Mouse (Mus musculus) heart, embryonic 14.5 days (tissue): ENCODE results near the gene Cptp. TPM values are rescaled to one million over a fixed set of nuclear protein-coding genes. Genes with fewer than 3 reads are reported as not detected.
A peak's percentile ranks its signal among the peaks of the same experiment; 100 is the strongest.

ENCODE experiments used
- ATAC-seq: fragments of 200-750 bp; cut with Nextera tagmentation; 2 replicates; pipeline ENCODE4 v1.8.0; 2017; ENCODE audit warnings: low read depth, moderate TSS enrichment; ENCODE audit not compliant: insufficient number of reproducible peaks, insufficient read depth, low FRiP score
- H3K27ac ChIP-seq, 2 experiments: fragments of 200-500 bp in 1 of 2; fragments of 300-500 bp in 1 of 2; sonication (generic) in 1 of 2; replicated peaks in 1 of 2; 2 replicates each; pipeline ENCODE4 v1.5.1; 2012 to 2014; ENCODE audit warnings: low read depth in 2 of 2, low read length in 2 of 2, control low read depth in 1 of 2, mild to moderate bottlenecking in 1 of 2, mixed read lengths in 1 of 2; ENCODE audit not compliant: control insufficient read depth in 1 of 2, insufficient read depth in 1 of 2
- H3K27me3 ChIP-seq: fragments of 300-500 bp; sonication (generic); 2 replicates; pipeline ENCODE4 v1.6.1; 2014; ENCODE audit warnings: mild to moderate bottlenecking, low read length, control low read depth; ENCODE audit not compliant: control insufficient read depth, insufficient read depth
- H3K36me3 ChIP-seq: fragments of 300-500 bp; sonication (generic); 2 replicates; pipeline ENCODE4 v1.6.1; 2014; ENCODE audit warnings: mild to moderate bottlenecking, control low read depth, low read length, mixed read lengths; ENCODE audit not compliant: control insufficient read depth, insufficient read depth
- H3K4me1 ChIP-seq, 2 experiments: fragments of 200-500 bp in 1 of 2; fragments of 300-500 bp in 1 of 2; sonication (generic) in 1 of 2; 2 replicates each; pipeline ENCODE4 v1.6.1; 2012 to 2014; ENCODE audit warnings: low read length in 2 of 2, control low read depth in 1 of 2, mixed read lengths in 1 of 2; ENCODE audit not compliant: control insufficient read depth in 2 of 2, insufficient read depth in 2 of 2
- H3K4me2 ChIP-seq: fragments of 300-500 bp; sonication (generic); 2 replicates; pipeline ENCODE4 v1.6.1; 2014; ENCODE audit warnings: mild to moderate bottlenecking, low read length
- H3K4me3 ChIP-seq, 2 experiments: fragments of 200-500 bp in 1 of 2; fragments of 300-500 bp in 1 of 2; sonication (generic) in 1 of 2; 2 replicates each; pipeline ENCODE4 v1.5.1; 2012 to 2014; ENCODE audit warnings: low read length in 2 of 2, mild to moderate bottlenecking in 2 of 2, control low read depth in 1 of 2, low read depth in 1 of 2, moderate library complexity in 1 of 2; ENCODE audit not compliant: control insufficient read depth in 1 of 2, insufficient read depth in 1 of 2
- H3K9ac ChIP-seq: fragments of 300-500 bp; sonication (generic); 2 replicates; pipeline ENCODE4 v1.6.1; 2014; ENCODE audit warnings: mild to moderate bottlenecking, low read length
- H3K9me3 ChIP-seq: fragments of 300-500 bp; sonication (generic); 2 replicates; pipeline ENCODE4 v1.6.1; 2016; ENCODE audit warnings: low read length, control low read depth; ENCODE audit not compliant: control insufficient read depth
- WGBS: fragments of 180-500 bp; shearing (Covaris S2); extraction: QIAGEN DNeasy Blood & Tissue Kit; methylation state at CpG from one replicate; pipeline ENCODE4 v1.1.7; 2014; 5-methylcytosine and 5-hydroxymethylcytosine counted together
- polyA plus RNA-seq: library from polyadenylated mRNA; unstranded; fragments of >200 nt; fragmentation: Nextera tagmentation; extraction: Ambion mirVana; gene quantifications from 2 replicates; pipeline ENCODE4 v1.2.1, GENCODE M21; 2014

Gene Cptp
- polyA plus RNA-seq, 1 experiment from 2014 or later = 11.0 TPM

- Histone ChIP-seq H3K36me3 (peaks cover 28% of the 10 kb centered on the region), H3K4me1 (peaks cover 20 to 40% of the 10 kb centered on the region in 2 experiments), H3K27me3 (no peaks in the 10 kb centered on the region), H3K4me3 (peak overlapping the region; percentile 72 to 91), H3K9me3 (no peaks in the 10 kb centered on the region), H3K9ac (peak overlapping the region; percentile 90; the same call in 1 of the 2 replicates), H3K27ac (no peak overlapping the region), H3K4me2 (peak overlapping the region; percentile 99)
- ATAC-seq = no peak
- 73% methylated on average over 8 of the region's 8 CpGs for WGBS
These were observed 24.0 kb upstream of the Cptp start for GRCm38 (mm10) chr4:155893212-155893690.

- peak overlapping the region; percentile 90 for H3K9ac ChIP-seq
- ATAC-seq = no peak; the same call in none of the 2 replicates
- H3K27ac ChIP-seq = peak overlapping the region in 1 of 2 experiments; percentile 99; a peak in 2 of 4 replicates
- H3K27me3 ChIP-seq = no peaks in the 10 kb centered on the region
- peaks cover 20 to 40% of the 10 kb centered on the region in 2 experiments for H3K4me1 ChIP-seq
- no peaks in the 10 kb centered on the region for H3K9me3 ChIP-seq
- peak overlapping the region; percentile 72 to 91 for H3K4me3 ChIP-seq
- H3K36me3 ChIP-seq = peaks cover 32% of the 10 kb centered on the region
- WGBS = 6% methylated on average over 37 of the region's 37 CpGs
- H3K4me2 ChIP-seq = peak overlapping the region; percentile 99
These were observed 23.4 kb upstream of the Cptp start for GRCm38 (mm10) chr4:155892438-155893211.

- peaks cover 20 to 40% of the 10 kb centered on the region in 2 experiments for H3K4me1 ChIP-seq
- H3K27me3 ChIP-seq = no peaks in the 10 kb centered on the region
- H3K9me3 ChIP-seq = no peaks in the 10 kb centered on the region
- H3K4me2 ChIP-seq = peak overlapping the region; percentile 99
- peak overlapping the region; percentile 94 to 99 for H3K27ac ChIP-seq
- ATAC-seq = peak; percentile 87
- peak overlapping the region; percentile 90 for H3K9ac ChIP-seq
- peaks cover 38% of the 10 kb centered on the region for H3K36me3 ChIP-seq
- peak overlapping the region; percentile 72 to 91 for H3K4me3 ChIP-seq
- under 1% methylated on average over 40 of the region's 56 CpGs for WGBS
These were observed 22.8 kb upstream of the Cptp start for GRCm38 (mm10) chr4:155892017-155892416.

DNA sequence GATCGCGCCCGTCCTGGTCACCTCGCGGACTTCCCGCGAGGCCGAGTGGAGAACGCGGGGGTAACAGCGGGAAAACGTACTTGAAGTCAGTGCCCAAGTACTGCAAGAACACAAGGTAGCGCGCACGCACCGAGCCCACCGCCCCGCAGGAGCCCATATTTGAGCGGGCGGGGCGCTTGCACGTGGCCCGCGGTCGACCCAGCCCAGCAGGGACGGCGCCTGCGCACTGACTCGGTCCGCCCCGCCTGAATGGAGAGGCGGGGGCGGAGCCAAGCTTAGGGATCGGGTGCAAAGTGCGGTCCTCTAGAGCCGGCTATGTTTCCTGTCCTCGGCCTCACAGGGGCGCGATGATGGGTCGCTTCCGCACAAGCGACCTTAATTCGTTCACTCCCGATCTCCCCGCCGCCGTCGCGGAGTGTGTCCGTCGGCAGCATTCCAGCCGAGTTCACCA, 22.3 kb upstream of the Cptp start, which contains the start of the genes Pusl1 and Acap3:
Pusl1 (minus strand) TSS at position 231 of the 451 bp plus-strand sequence.
Acap3 (plus strand) TSS at position 272 of the 451 bp plus-strand sequence.
- Histone ChIP-seq H3K27ac (peak within 1 kb of the TSS; percentile 94 to 99), H3K27me3 (no peaks in the 10 kb centered on the region), H3K36me3 (peaks cover 38% of the 10 kb centered on the region), H3K4me3 (peak within 1 kb of the TSS; percentile 72 to 91), H3K9ac (peak within 1 kb of the TSS; percentile 90), H3K4me2 (peak within 1 kb of the TSS; percentile 99), H3K9me3 (no peaks in the 10 kb centered on the region), H3K4me1 (peaks cover 20 to 40% of the 10 kb centered on the region in 2 experiments)
- peak; percentile 86 for ATAC-seq
- under 1% methylated on average over 52 of the region's 52 CpGs for WGBS

- H3K27ac ChIP-seq = no peak overlapping the region
- ATAC-seq = no peak
- peaks cover 41% of the 10 kb centered on the region for H3K36me3 ChIP-seq
- peak overlapping the region; percentile 99 for H3K4me2 ChIP-seq
- peaks cover 20 to 40% of the 10 kb centered on the region in 2 experiments for H3K4me1 ChIP-seq
- H3K4me3 ChIP-seq = peak overlapping the region; percentile 72 to 91
- H3K27me3 ChIP-seq = no peaks in the 10 kb centered on the region
- peak overlapping the region; percentile 90 for H3K9ac ChIP-seq
- under 1% methylated on average over 34 of the region's 34 CpGs for WGBS
- H3K9me3 ChIP-seq = no peaks in the 10 kb centered on the region
These were observed 21.8 kb upstream of the Cptp start for GRCm38 (mm10) chr4:155891011-155891471.

DNA sequence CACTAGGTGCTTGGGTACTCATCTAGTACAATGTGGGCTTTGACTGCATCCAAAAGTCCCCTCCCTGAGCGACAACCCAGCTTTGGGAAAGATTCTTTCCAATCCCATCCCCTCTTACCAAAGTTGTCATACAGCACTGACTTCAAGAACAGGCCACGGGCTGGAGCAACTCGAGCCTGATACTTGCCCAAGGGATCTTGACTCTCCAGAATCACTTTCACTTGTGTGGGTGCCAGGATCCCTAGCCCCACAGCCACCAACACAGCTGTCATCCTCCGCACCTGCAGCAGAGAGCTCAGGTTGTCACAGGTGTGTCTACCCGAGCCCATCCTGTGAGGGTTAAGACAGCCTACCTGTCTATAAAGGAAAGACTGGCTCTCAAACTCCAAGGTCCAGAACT, 20.1 kb upstream of the Cptp start:
- no peak overlapping the region for H3K4me3 ChIP-seq
- ATAC-seq = no peak
- no peak overlapping the region for H3K27ac ChIP-seq
- peaks cover 12 to 28% of the 10 kb centered on the region in 2 experiments for H3K4me1 ChIP-seq
- peaks cover 53% of the 10 kb centered on the region for H3K36me3 ChIP-seq
- no peak overlapping the region for H3K4me2 ChIP-seq
- WGBS = 79% methylated on average over 5 of the region's 5 CpGs
- H3K27me3 ChIP-seq = no peaks in the 10 kb centered on the region
- H3K9ac ChIP-seq = no peak overlapping the region
- H3K9me3 ChIP-seq = no peaks in the 10 kb centered on the region

GRCm38 (mm10) chr4:155888181-155888580, 18.9 kb upstream of the Cptp start:
- H3K4me2 ChIP-seq = no peak overlapping the region
- WGBS = 92% methylated on average over 9 of the region's 9 CpGs
- ATAC-seq = no peak
- no peak overlapping the region for H3K4me3 ChIP-seq
- H3K36me3 ChIP-seq = peaks cover 58% of the 10 kb centered on the region
- H3K27ac ChIP-seq = no peak overlapping the region
- peaks cover 9 to 21% of the 10 kb centered on the region in 2 experiments for H3K4me1 ChIP-seq
- no peak overlapping the region for H3K9ac ChIP-seq
- H3K27me3 ChIP-seq = no peaks in the 10 kb centered on the region
- H3K9me3 ChIP-seq = no peaks in the 10 kb centered on the region
